Mouse (Mus musculus) testis, adult 2 months (tissue): ENCODE measurements around the gene CK137956.

Experiments used
- CTCF ChIP-seq: fragments of 200-500 bp; IDR thresholded peaks from 2 replicates; pipeline ENCODE4 v1.5.1; 2012; ENCODE audit warnings: low read depth, mild to moderate bottlenecking, inconsistent platforms, low read length, moderate library complexity; ENCODE audit not compliant: control insufficient read depth, insufficient read depth, insufficient replicate concordance
- POLR2A ChIP-seq: fragments of 200-500 bp; IDR thresholded peaks from 2 replicates; pipeline ENCODE4 v1.6.1; 2012; ENCODE audit warnings: low read depth, mild to moderate bottlenecking, inconsistent platforms, low read length, moderate library complexity; ENCODE audit not compliant: control insufficient read depth

- TF ChIP-seq CTCF (no peak), POLR2A (no peak)
These were observed 10.4 kb upstream of the CK137956 start for GRCm38 (mm10) chr4:127981125-127981524.
